Mouse (Mus musculus): ENCODE data around the gene Gfra4. TPM values are rescaled to one million over a fixed set of nuclear protein-coding genes. Genes with fewer than 3 reads are reported as not detected.

Gene Gfra4
- polyA plus RNA-seq, 1 experiment from 2014 or later = 15.3 TPM

- H3K9me3 ChIP-seq (replicated peaks; ENCODE audit: control insufficient read depth, low read length) = no peaks in the 10 kb centered on the region
- no peak overlapping the region for H3K9ac ChIP-seq (replicated peaks; ENCODE audit: low read length)
- 85% methylated on average over 2 of the region's 2 CpGs for whole genome bisulfite sequencing
- no peak for DNase-seq (ENCODE audit: low spot score)
- H3K4me2 ChIP-seq (ENCODE audit: low read depth, low read length) = no peak overlapping the region
- H3K4me3 ChIP-seq (ENCODE audit: low read depth, low read length) = no peak overlapping the region
- ATAC-seq (replicated peaks; ENCODE audit: insufficient number of reproducible peaks, low FRiP score, low TSS enrichment, low read depth) = no peak
- H3K36me3 ChIP-seq (replicated peaks; ENCODE audit: control insufficient read depth, insufficient read depth, low read depth, low read length) = peaks cover 3% of the 10 kb centered on the region; the same call in 1 of the 2 replicates
- no peaks in the 10 kb centered on the region for H3K27me3 ChIP-seq (ENCODE audit: control insufficient read depth, insufficient read depth, low read length)
- H3K4me1 ChIP-seq (ENCODE audit: control insufficient read depth, insufficient read depth, low read length) = no peaks in the 10 kb centered on the region
- no peak overlapping the region for H3K27ac ChIP-seq (replicated peaks; ENCODE audit: low read depth, low read length)
Measured at GRCm38 (mm10) chr2:131009123-131009522, 33.8 kb downstream of the Gfra4 start.

- no peak overlapping the region for H3K9ac ChIP-seq (replicated peaks; ENCODE audit: low read length)
- no peak overlapping the region for H3K4me2 ChIP-seq (ENCODE audit: low read depth, low read length)
Measured at GRCm38 (mm10) chr2:130992818-130993217, 50.1 kb downstream of the Gfra4 start.

More at GRCm38 (mm10) chr2:130992818-130993217, 50.1 kb downstream of the Gfra4 start:
- Histone ChIP-seq H3K9me3 (replicated peaks; ENCODE audit: control insufficient read depth, low read length) (no peaks in the 10 kb centered on the region), H3K27ac (replicated peaks; ENCODE audit: low read depth, low read length) (no peak overlapping the region), H3K27me3 (ENCODE audit: control insufficient read depth, insufficient read depth, low read length) (no peaks in the 10 kb centered on the region), H3K4me1 (ENCODE audit: control insufficient read depth, insufficient read depth, low read length) (no peaks in the 10 kb centered on the region), H3K36me3 (replicated peaks; ENCODE audit: control insufficient read depth, insufficient read depth, low read depth, low read length) (no peaks in the 10 kb centered on the region), H3K4me3 (ENCODE audit: low read depth, low read length) (no peak overlapping the region)
- ATAC-seq (replicated peaks; ENCODE audit: insufficient number of reproducible peaks, low FRiP score, low TSS enrichment, low read depth) = no peak
- WGBS = 91% methylated on average over 2 of the region's 2 CpGs
- no peak for DNase-seq (ENCODE audit: low spot score)

Small RNAs within 50 kb of the gene (microRNA-seq; reads per million reads assigned to microRNA genes)
- gene Mir6973b (ENCODE audit: borderline number of aligned reads) = not detected

Other genes with a start within 250 kb of the Gfra4 start
- 31.3 TPM in 2 replicates for gene 4930402H24Rik, start 136.7 kb downstream of the Gfra4 start, polyA plus RNA-seq (2014; fragmentation: Nextera tagmentation; extraction: Ambion mirVana)
- gene Atrn, start 136.6 kb downstream of the Gfra4 start, polyA plus RNA-seq (2014; fragmentation: Nextera tagmentation; extraction: Ambion mirVana) = 8.4 and 8.7 TPM in 2 replicates
- gene Adam33, start 20.7 kb upstream of the Gfra4 start, polyA plus RNA-seq (2014; fragmentation: Nextera tagmentation; extraction: Ambion mirVana) = 0.57 and 0.80 TPM in 2 replicates
- gene Siglec1, start 43.7 kb upstream of the Gfra4 start, polyA plus RNA-seq (2014; fragmentation: Nextera tagmentation; extraction: Ambion mirVana) = 0.07 and 0.11 TPM in 2 replicates
- 6.3 and 6.6 TPM in 2 replicates for gene Hspa12b, start 84.2 kb upstream of the Gfra4 start, polyA plus RNA-seq (2014; fragmentation: Nextera tagmentation; extraction: Ambion mirVana)
- gene Gm11037, start 90.4 kb upstream of the Gfra4 start, polyA plus RNA-seq (2014; fragmentation: Nextera tagmentation; extraction: Ambion mirVana) = not detected in 2 replicates
- 81.2 and 88.3 TPM in 2 replicates for gene 1700037H04Rik, start 117.0 kb upstream of the Gfra4 start, polyA plus RNA-seq (2014; fragmentation: Nextera tagmentation; extraction: Ambion mirVana)
- gene Cenpb, start 137.0 kb upstream of the Gfra4 start, polyA plus RNA-seq (2014; fragmentation: Nextera tagmentation; extraction: Ambion mirVana) = 5.8 and 6.1 TPM in 2 replicates
- 48.0 and 53.4 TPM in 2 replicates for gene Cdc25b, start 143.9 kb upstream of the Gfra4 start, polyA plus RNA-seq (2014; fragmentation: Nextera tagmentation; extraction: Ambion mirVana)
- 3.4 and 4.1 TPM in 2 replicates for gene Spef1, start 144.2 kb upstream of the Gfra4 start, polyA plus RNA-seq (2014; fragmentation: Nextera tagmentation; extraction: Ambion mirVana)
- gene Ap5s1, start 164.0 kb upstream of the Gfra4 start, polyA plus RNA-seq (2014; fragmentation: Nextera tagmentation; extraction: Ambion mirVana) = 22.6 and 23.8 TPM in 2 replicates
- 13.3 and 14.3 TPM in 2 replicates for gene Mavs, start 191.0 kb upstream of the Gfra4 start, polyA plus RNA-seq (2014; fragmentation: Nextera tagmentation; extraction: Ambion mirVana)
- gene Pank2, start 219.4 kb upstream of the Gfra4 start, polyA plus RNA-seq (2014; fragmentation: Nextera tagmentation; extraction: Ambion mirVana) = 60.6 and 68.0 TPM in 2 replicates